Mouse (Mus musculus): ENCODE measurements around the gene Phactr1.

DNA sequence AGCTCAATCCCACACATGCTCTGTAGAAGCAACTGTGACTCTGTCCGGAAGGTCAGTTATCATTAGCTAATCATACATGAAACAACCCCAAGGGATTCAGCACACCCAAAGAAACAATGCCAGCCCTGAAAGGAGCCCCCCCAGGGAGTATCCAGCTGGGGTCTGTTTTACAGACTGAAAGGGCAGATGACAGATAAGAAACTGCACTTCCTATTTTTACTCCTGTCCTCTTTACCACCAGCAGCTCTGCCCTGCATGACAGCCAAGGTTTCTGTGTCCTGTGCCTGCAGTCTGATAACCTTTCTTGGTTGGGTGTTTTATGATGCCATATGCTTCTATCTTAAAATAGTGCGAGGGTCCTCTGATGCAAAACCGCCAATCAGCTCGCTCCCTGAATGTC, 225.4 kb downstream of the Phactr1 start:
- no peak for TF ChIP-seq MAX (IDR thresholded peaks at IDR 0.05; ENCODE audit: low read depth)
- no peak for TF ChIP-seq E2F4 (IDR thresholded peaks at IDR 0.05; ENCODE audit: insufficient read depth)
- TF ChIP-seq POLR2AphosphoS2 (IDR thresholded peaks at IDR 0.05; ENCODE audit: insufficient read length, low read depth) = no peak
- no peak for TF ChIP-seq TCF12 (IDR thresholded peaks at IDR 0.05; ENCODE audit: insufficient read depth, poor library complexity, severe bottlenecking)
- no peak for TF ChIP-seq USF1 (IDR thresholded peaks at IDR 0.05; ENCODE audit: low read depth)
- TF ChIP-seq POLR2A (IDR thresholded peaks at IDR 0.05; ENCODE audit: insufficient read length, low read depth) = no peak
- TF ChIP-seq CEBPB (IDR thresholded peaks at IDR 0.05; ENCODE audit: insufficient read depth, poor library complexity, severe bottlenecking) = no peak
- no peak for TF ChIP-seq REST (IDR thresholded peaks at IDR 0.05; ENCODE audit: insufficient read depth, insufficient read length)
- no peak for TF ChIP-seq SRF (IDR thresholded peaks at IDR 0.05; ENCODE audit: control insufficient read depth, insufficient read length, low read depth)
- TF ChIP-seq TCF3 (IDR thresholded peaks at IDR 0.05; ENCODE audit: insufficient read length, low read depth) = no peak
